Mouse (Mus musculus) testis, adult 2 months (tissue): ENCODE data around the gene Gm5737.

Experiments
- CTCF ChIP-seq: fragments of 200-500 bp; IDR thresholded peaks from 2 replicates; pipeline ENCODE4 v1.5.1; 2012; ENCODE audit warnings: low read depth, mild to moderate bottlenecking, inconsistent platforms, low read length, moderate library complexity; ENCODE audit not compliant: control insufficient read depth, insufficient read depth, insufficient replicate concordance
- POLR2A ChIP-seq: fragments of 200-500 bp; IDR thresholded peaks from 2 replicates; pipeline ENCODE4 v1.6.1; 2012; ENCODE audit warnings: low read depth, mild to moderate bottlenecking, inconsistent platforms, low read length, moderate library complexity; ENCODE audit not compliant: control insufficient read depth

- no peak for TF ChIP-seq CTCF
- no peak for TF ChIP-seq POLR2A
Observed at GRCm38 (mm10) chr7:120767369-120767768, 44.8 kb upstream of the Gm5737 start.
